ENCODE assay signal across 9 mouse cellular contexts in the genomic region with DNA sequence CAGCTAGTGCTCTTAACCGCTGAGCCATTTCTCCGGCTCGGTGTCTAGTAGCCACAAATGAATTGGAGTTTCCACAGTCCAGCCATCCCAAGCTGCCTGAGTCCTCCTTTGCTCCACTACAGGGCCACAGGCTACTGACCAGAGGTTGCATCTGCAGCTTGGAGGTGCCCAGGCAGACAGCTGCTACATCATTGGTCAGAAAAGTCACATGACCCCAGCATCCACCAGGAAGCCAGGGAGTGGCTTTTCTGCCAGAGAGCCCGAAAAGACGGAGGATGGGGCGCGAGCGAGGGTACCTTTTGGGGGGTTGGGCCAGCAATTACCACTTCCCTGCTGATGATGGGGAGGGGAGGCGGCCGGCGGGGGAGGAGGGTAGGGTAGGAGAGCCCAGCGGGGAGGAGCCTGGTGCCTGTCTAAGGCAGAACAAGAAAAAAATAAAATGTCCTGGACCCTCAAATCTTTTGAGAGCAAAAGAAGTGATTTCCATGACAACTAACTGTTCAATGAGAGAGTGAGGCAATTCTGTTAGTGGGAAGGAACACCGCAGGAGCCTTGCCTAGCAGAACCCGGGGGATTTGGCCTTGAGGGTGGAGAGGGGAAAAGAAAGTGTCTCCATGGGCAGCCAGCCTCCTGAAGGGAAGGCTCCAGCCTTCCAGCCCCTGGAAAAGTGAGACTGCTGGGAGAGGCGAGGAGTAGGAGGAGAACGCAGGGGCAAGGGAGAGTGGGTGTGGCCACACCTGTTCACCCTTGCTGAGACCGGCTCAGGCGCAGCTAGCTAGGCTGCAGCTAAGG. TPM values are rescaled to one million over a fixed set of nuclear protein-coding genes. Genes with fewer than 3 reads are reported as not detected.
DNase-seq lines count a peak whose midpoint lies in the region; ATAC-seq and TF ChIP-seq lines count a peak whose summit lies in the region.
"Had no signal": no experiment of that assay in that cellular context is flagged by ENCODE, and none has a peak within 500 bp of the region (broad histone marks: within the 10 kb centered on the region; RNA-seq: fewer than 3 reads in every experiment).

No protein-coding gene starts in this region.

- H3K27ac ChIP-seq in gastrocnemius, adult 2 months: no peak overlapping the region
- H3K27ac ChIP-seq in embryonic facial prominence, embryonic 11.5 days (replicated peaks; ENCODE audit: low read depth, low read length): no peak overlapping the region
- H3K27ac ChIP-seq in hindbrain, embryonic 14.5 days: 0 out of 2 replicates have a peak overlapping the region, but pooled peaks have one; percentile 32

- no peak for TF ChIP-seq CTCF in gastrocnemius, adult 2 months (IDR thresholded peaks at IDR 0.05)

- 5% methylated on average over 18 of the region's 18 CpGs for WGBS in embryonic facial prominence, embryonic 11.5 days
- WGBS in hindbrain, embryonic 14.5 days: 4% methylated on average over 18 of the region's 18 CpGs

- peak; percentile 71 for ATAC-seq in embryonic facial prominence, embryonic 11.5 days (replicated peaks; ENCODE audit: insufficient number of reproducible peaks, low FRiP score, low TSS enrichment, low read depth)
- ATAC-seq in hindbrain, embryonic 14.5 days (ENCODE audit: low FRiP score): peak; percentile 74
- no peak for ATAC-seq in erythroblast, adult 5-6 weeks (replicated peaks; ENCODE audit: low FRiP score, poor library complexity, severe bottlenecking)
- ATAC-seq: Patski had no signal

- peaks cover 2% of the 10 kb centered on the region for H3K4me1 ChIP-seq in embryonic facial prominence, embryonic 11.5 days (ENCODE audit: control insufficient read depth, insufficient read depth, low read length)
- H3K4me1 ChIP-seq in hindbrain, embryonic 14.5 days (replicated peaks; ENCODE audit: control insufficient read depth, insufficient read depth, low read length): peaks cover 12% of the 10 kb centered on the region; the same call in 1 of the 2 replicates

- peak; percentile 25 for DNase-seq in gastrocnemius, adult 2 months
- DNase-seq in gastrocnemius, postnatal 36 days: no peak
- peak; percentile 93 for DNase-seq in ES-CJ7 (ENCODE audit: low read depth, low spot score)
- peak; percentile 69 for DNase-seq in embryonic facial prominence, embryonic 11.5 days (ENCODE audit: low spot score)
- no peak for DNase-seq in hindbrain, embryonic 14.5 days (ENCODE audit: low spot score)
- peak; percentile 66 for DNase-seq in mesoderm, embryonic 11.5 days (ENCODE audit: low read depth, low spot score)
- no peak for DNase-seq in frontal cortex, postnatal 10 days (ENCODE audit: low spot score in 2 of 2)

- H3K4me2 ChIP-seq in embryonic facial prominence, embryonic 11.5 days (ENCODE audit: low read depth, low read length): peak overlapping the region; percentile 67
- H3K4me2 ChIP-seq in hindbrain, embryonic 14.5 days (replicated peaks): peak overlapping the region; percentile 68

- H3K9me3 ChIP-seq in embryonic facial prominence, embryonic 11.5 days (replicated peaks; ENCODE audit: control insufficient read depth, low read length): no peaks in the 10 kb centered on the region
- H3K9me3 ChIP-seq in hindbrain, embryonic 14.5 days (ENCODE audit: control insufficient read depth, low read length): no peaks in the 10 kb centered on the region

- intact Hi-C loops in gastrocnemius, adult 2 months (cut with DNase I): no loop called here
- intact Hi-C loops in gastrocnemius, postnatal 36 days (cut with DNase I): no loop called here

- no peaks in the 10 kb centered on the region for H3K27me3 ChIP-seq in embryonic facial prominence, embryonic 11.5 days (ENCODE audit: control insufficient read depth, insufficient read depth, low read length)
- peaks cover 3% of the 10 kb centered on the region; the same call in 1 of the 2 replicates for H3K27me3 ChIP-seq in hindbrain, embryonic 14.5 days (ENCODE audit: control insufficient read depth, insufficient read depth, low read length)
- H3K27me3 ChIP-seq: Patski had no signal

- no peaks in the 10 kb centered on the region for H3K36me3 ChIP-seq in embryonic facial prominence, embryonic 11.5 days (replicated peaks; ENCODE audit: control insufficient read depth, insufficient read depth, low read depth, low read length)
- no peaks in the 10 kb centered on the region for H3K36me3 ChIP-seq in hindbrain, embryonic 14.5 days (replicated peaks; ENCODE audit: control insufficient read depth, insufficient read depth)

- peak overlapping the region; percentile 48 for H3K4me3 ChIP-seq in gastrocnemius, adult 2 months
- peak overlapping the region; percentile 35 for H3K4me3 ChIP-seq in embryonic facial prominence, embryonic 11.5 days (ENCODE audit: low read depth, low read length)
- peak overlapping the region; percentile 32 for H3K4me3 ChIP-seq in hindbrain, embryonic 14.5 days (replicated peaks; ENCODE audit: low read length)

- peak overlapping the region; percentile 51; the same call in 1 of the 2 replicates for H3K9ac ChIP-seq in embryonic facial prominence, embryonic 11.5 days (replicated peaks; ENCODE audit: low read length)
- H3K9ac ChIP-seq in hindbrain, embryonic 14.5 days: peak overlapping the region; percentile 57

RNA-seq across cellular contexts. Expression of a gene that starts 57.5 kb away (rescaled TPM):
- total RNA-seq in gastrocnemius, adult 2 months (2021): under 1 TPM; 0.20 to 0.56 TPM
- total RNA-seq in gastrocnemius, postnatal 36 days (2021): under 1 TPM; 0.05 to 0.07 TPM
- 0.13 and 0.60 TPM in 2 replicates for polyA plus RNA-seq in embryonic facial prominence, embryonic 11.5 days (2014; fragmentation: Nextera tagmentation; extraction: Ambion mirVana)
- 6.3 and 7.9 TPM in 2 replicates for polyA plus RNA-seq in hindbrain, embryonic 14.5 days (2014; fragmentation: Nextera tagmentation; extraction: Ambion mirVana)
- not detected in 2 replicates for total RNA-seq in erythroblast, adult 5-6 weeks (2015; ENCODE audit: low replicate concordance)
- not detected in 2 replicates for total RNA-seq in erythroblast, adult 5-6 weeks (2017; ENCODE audit: low replicate concordance)
- polyA plus RNA-seq: Patski had no signal

Comparison
In these comparisons a context has a peak if more than half of its experiments do, and no peak if none do; other contexts are left out.
1. DNase-seq: peak in gastrocnemius, adult 2 months (single experiment), ES-CJ7 (single experiment), embryonic facial prominence, embryonic 11.5 days (single experiment) and mesoderm, embryonic 11.5 days (single experiment); none in gastrocnemius, postnatal 36 days (0 of 2), hindbrain, embryonic 14.5 days (single experiment) and frontal cortex, postnatal 10 days (0 of 2).
2. Peak in every context shown above with its lines, with median percentiles within 50 percentile points of each other: H3K4me3 ChIP-seq.